Mouse (Mus musculus) ES-E14 (cell line): ENCODE results near the gene Cspg4.

Experiments used
- CHD2 ChIP-seq: IDR thresholded peaks from 2 replicates; pipeline ENCODE4 v1.6.1; 2014; ENCODE audit warnings: mild to moderate bottlenecking, low read depth, low read length, inconsistent platforms
- HCFC1 ChIP-seq: IDR thresholded peaks from 2 replicates; pipeline ENCODE4 v1.6.1; 2012; ENCODE audit warnings: low read length, inconsistent platforms, borderline replicate concordance; ENCODE audit not compliant: insufficient read depth
- MAFK ChIP-seq: IDR thresholded peaks from 2 replicates; pipeline ENCODE4 v1.6.1; 2014; ENCODE audit warnings: mild to moderate bottlenecking, low read depth, low read length, inconsistent platforms; ENCODE audit not compliant: insufficient read depth
- ZC3H11A ChIP-seq: IDR thresholded peaks from 2 replicates; pipeline ENCODE4 v1.6.1; 2012; ENCODE audit warnings: low read depth, mild to moderate bottlenecking, inconsistent platforms, low read length, borderline replicate concordance
- ZNF384 ChIP-seq: IDR thresholded peaks from 2 replicates; pipeline ENCODE4 v1.6.1; 2012; ENCODE audit warnings: low read depth, low read length, inconsistent platforms

DNA sequence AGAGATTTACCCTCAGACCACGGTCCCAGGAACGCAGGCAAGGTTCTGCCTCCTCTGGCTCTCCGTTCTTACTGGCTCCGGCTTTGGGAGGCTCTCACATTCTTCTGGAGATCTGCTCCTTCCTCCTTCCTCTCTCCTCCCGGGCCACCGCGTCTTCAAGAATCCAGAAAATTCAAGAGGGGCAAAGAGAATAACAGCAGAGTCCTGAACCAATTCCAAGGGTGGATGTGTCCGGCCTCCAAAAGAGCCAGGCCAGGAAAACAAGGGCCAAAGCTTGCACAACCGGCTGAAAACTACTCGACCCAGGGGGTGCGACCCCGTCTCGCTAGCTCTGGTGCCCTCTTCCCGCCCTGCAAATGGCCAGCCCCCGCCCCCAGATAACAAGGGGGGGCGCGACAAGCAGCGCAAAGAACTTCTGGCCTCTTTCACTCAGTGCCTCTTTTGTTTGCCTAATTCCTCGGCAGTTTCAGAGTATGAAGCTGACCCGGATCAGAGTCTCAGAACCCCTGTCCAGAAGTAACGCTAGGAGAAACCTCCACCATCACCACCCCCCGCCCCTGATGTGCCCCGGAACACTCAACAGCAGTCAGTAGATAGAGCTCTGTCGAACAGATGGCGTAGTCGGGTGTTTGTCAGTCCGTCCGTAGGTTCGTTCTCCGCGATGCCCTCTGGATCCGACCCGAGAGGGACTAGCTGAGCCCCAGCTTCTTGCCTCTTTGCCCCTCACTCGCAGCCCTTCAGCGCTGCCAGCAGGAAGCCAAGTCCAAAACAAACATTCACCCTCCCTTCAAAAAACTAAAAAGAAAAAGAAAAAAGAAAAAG is 62.6 kb downstream of the Cspg4 start:
- TF ChIP-seq CHD2 (no peak), ZNF384 (no peak), MAFK (no peak), HCFC1 (no peak), ZC3H11A (no peak)
